Mouse (Mus musculus): Measurements from ENCODE around the gene Olr1. TPM values are rescaled to one million over a fixed set of nuclear protein-coding genes. Genes with fewer than 3 reads are reported as not detected.
A peak's percentile ranks its signal among the peaks of the same experiment; 100 is the strongest.
"Not testable (repeated sequence)": the region's sequence is repeated elsewhere in the genome, so short reads cannot be mapped to it uniquely, and the experiment has no call there.

Olr1 gene
- polyA plus RNA-seq, 1 experiment from 2014 or later = not detected

DNA sequence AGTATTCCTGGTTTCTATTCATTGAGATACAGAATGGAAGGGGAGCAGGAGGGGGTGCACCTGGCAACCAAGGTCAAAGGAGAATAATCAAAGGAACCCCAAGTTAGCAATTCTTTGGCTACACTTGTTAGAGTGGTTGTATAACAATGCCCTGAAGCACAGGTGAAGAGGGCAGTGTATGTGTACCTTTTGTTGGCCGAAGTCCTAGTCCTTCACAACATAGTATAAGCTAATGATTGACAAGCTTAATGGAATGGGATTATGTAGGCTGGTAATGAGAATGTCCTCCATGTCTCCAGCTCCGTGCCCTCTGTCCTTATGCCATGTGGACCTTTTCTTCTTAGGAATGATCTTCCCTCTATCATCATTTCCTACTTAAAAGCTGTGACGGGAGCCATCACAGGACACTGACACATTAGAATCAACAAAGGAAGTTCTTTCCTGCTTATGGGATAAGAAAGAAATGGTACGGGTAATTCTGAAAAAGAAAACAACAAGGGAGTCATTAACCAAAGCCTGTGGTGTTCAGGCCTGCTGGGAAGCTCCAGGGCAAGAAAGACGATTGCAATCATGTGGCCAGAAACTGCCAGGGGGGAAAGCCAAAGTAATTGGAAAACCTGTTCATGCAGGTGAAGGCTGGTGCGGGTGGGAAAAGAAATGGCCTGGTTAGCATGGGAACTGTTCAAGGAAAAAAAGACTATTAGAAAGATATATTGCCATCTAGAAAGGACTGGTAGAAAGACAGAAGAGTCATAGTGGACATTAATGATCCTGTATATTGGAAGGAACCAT is 3.4 kb upstream of the Olr1 start:
- Histone ChIP-seq H3K27ac (no peak overlapping the region), H3K36me3 (ENCODE audit: poor library complexity, severe bottlenecking) (no peaks in the 10 kb centered on the region), H3K27me3 (no peaks in the 10 kb centered on the region), H3K9me3 (replicated peaks) (no peaks in the 10 kb centered on the region), H3K9ac (no peak overlapping the region), H3K4me1 (no peaks in the 10 kb centered on the region), H3K4me2 (no peak overlapping the region), H3K4me3 (no peak overlapping the region)
- ATAC-seq = no peak
- 65% methylated on average over 6 of the region's 6 CpGs for WGBS

GRCm38 (mm10) chr6:129503471-129503870 is 3.5 kb downstream of the Olr1 start:
- Histone ChIP-seq H3K4me1 (no peaks in the 10 kb centered on the region), H3K4me3 (no peak overlapping the region), H3K4me2 (no peak overlapping the region), H3K9me3 (replicated peaks) (no peaks in the 10 kb centered on the region; the same call in 1 of the 2 replicates), H3K27me3 (no peaks in the 10 kb centered on the region), H3K36me3 (ENCODE audit: poor library complexity, severe bottlenecking) (no peaks in the 10 kb centered on the region), H3K27ac (no peak overlapping the region), H3K9ac (no peak overlapping the region)
- WGBS = 78% methylated on average over 2 of the region's 2 CpGs
- ATAC-seq = no peak

- not testable (repeated sequence) for H3K4me3 ChIP-seq; H3K27me3 ChIP-seq; H3K27ac ChIP-seq; ATAC-seq; H3K4me1 ChIP-seq; H3K4me2 ChIP-seq; H3K9me3 ChIP-seq (replicated peaks); H3K9ac ChIP-seq; H3K36me3 ChIP-seq (ENCODE audit: poor library complexity, severe bottlenecking)
- 91% methylated on average over 1 of the region's 1 CpGs for WGBS
These were observed 7.4 kb downstream of the Olr1 start for GRCm38 (mm10) chr6:129499516-129499915.

DNA sequence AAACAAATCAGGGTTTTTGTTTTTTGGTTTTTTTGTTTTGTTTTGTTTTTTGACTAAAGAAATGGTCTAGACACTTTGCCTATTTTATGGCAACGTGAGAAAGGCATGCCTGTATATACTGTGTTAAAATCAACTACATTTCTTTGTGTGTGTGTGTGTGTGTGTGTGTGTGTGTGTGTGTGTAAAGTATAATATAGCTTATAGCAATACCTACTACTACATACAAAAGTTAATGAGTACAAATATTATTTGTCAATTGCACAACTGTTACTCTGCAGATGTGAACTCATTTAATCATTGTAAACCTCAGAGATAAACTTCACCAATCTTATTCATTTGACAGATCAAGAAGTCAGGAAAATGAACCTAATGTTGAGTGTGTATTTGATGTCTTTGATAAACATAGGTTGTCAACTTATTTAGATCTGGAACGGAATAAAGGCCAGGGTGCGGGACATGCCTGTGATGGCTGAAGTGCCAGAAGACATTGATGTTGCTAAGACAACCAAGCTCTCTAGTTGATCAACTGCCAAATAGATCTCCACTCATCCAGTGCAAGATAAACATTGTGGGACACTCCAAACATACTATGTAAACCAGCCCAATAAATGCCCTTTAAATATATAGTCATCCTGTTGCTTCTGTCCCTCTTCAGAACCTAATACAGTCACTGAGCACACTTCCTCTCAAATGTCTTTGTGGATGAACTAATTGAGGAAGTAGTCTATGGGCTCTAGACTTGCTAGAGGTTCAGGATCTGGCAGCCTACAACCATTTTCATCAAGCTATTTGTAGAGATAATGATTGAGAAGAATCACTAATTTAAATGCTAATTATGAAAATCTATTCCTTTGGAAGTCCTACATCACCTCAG is 9.4 kb downstream of the Olr1 start:
- no peaks in the 10 kb centered on the region for H3K36me3 ChIP-seq (ENCODE audit: poor library complexity, severe bottlenecking)
- H3K4me3 ChIP-seq = no peak overlapping the region
- H3K27me3 ChIP-seq = no peaks in the 10 kb centered on the region
- no peak overlapping the region for H3K27ac ChIP-seq
- H3K4me2 ChIP-seq = no peak overlapping the region
- H3K9ac ChIP-seq = no peak overlapping the region
- WGBS = 88% methylated on average over 3 of the region's 3 CpGs
- no peaks in the 10 kb centered on the region for H3K9me3 ChIP-seq (replicated peaks)
- H3K4me1 ChIP-seq = no peaks in the 10 kb centered on the region
- no peak for ATAC-seq

GRCm38 (mm10) chr6:129494924-129495323 is 12.0 kb downstream of the Olr1 start:
- Histone ChIP-seq H3K4me2 (no peak overlapping the region), H3K4me1 (no peaks in the 10 kb centered on the region), H3K9me3 (replicated peaks) (no peaks in the 10 kb centered on the region), H3K36me3 (ENCODE audit: poor library complexity, severe bottlenecking) (no peaks in the 10 kb centered on the region), H3K9ac (no peak overlapping the region), H3K27ac (no peak overlapping the region), H3K4me3 (no peak overlapping the region), H3K27me3 (no peaks in the 10 kb centered on the region)
- no peak for ATAC-seq
- 80% methylated on average over 4 of the region's 4 CpGs for WGBS

- WGBS = 53% methylated on average over 8 of the region's 8 CpGs
- H3K9me3 ChIP-seq (replicated peaks) = no peaks in the 10 kb centered on the region
- no peaks in the 10 kb centered on the region for H3K27me3 ChIP-seq
- no peak overlapping the region for H3K9ac ChIP-seq
- peak overlapping the region; percentile 31; the same call in 1 of the 2 replicates for H3K27ac ChIP-seq
- H3K4me1 ChIP-seq = no peaks in the 10 kb centered on the region
- H3K4me3 ChIP-seq = no peak overlapping the region
- no peaks in the 10 kb centered on the region for H3K36me3 ChIP-seq (ENCODE audit: poor library complexity, severe bottlenecking)
- H3K4me2 ChIP-seq = no peak overlapping the region; the same call in 1 of the 2 replicates
- peak; percentile 93 for ATAC-seq
These were observed 26.6 kb downstream of the Olr1 start for GRCm38 (mm10) chr6:129480089-129480958.

DNA sequence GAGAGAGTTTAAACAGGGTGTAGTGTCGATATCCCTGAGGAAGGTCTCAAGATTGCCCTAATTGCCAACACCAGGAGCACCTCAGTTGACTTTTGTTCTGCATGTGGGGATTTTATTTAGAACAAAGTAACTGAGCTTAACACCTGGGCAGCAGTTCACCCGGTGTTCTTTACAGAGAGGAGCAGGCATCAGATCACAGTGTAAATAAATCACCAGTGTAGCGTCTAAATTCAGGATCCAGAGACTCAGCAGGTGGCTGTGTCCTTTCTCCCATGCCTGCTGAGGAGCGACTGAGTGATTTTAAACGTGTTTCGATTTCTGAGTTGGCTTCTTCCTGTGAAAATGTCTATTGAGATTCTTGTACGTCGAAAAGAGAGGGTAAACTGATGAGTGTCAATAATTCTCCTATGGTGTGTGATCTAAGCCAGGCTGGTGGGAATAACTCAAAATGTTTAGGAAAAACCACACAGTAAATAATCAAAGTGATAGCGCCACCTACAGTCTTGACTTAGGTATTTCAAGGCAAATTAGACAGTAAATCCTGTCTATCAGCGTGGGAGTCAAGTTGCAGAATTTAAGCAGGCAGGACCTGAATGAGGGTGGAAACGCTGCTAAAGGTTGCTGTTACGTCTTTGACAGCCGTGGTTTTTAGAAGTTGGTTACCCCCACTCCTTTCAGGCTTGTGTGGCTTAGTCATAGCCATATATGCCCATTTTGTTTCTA is 30.4 kb downstream of the Olr1 start:
- ATAC-seq = no peak
- Histone ChIP-seq H3K27me3 (no peaks in the 10 kb centered on the region), H3K9me3 (replicated peaks) (no peaks in the 10 kb centered on the region), H3K9ac (no peak overlapping the region), H3K4me2 (no peak overlapping the region), H3K4me3 (no peak overlapping the region), H3K4me1 (no peaks in the 10 kb centered on the region), H3K36me3 (ENCODE audit: poor library complexity, severe bottlenecking) (no peaks in the 10 kb centered on the region), H3K27ac (no peak overlapping the region)
- 32% methylated on average over 13 of the region's 13 CpGs for WGBS

DNA sequence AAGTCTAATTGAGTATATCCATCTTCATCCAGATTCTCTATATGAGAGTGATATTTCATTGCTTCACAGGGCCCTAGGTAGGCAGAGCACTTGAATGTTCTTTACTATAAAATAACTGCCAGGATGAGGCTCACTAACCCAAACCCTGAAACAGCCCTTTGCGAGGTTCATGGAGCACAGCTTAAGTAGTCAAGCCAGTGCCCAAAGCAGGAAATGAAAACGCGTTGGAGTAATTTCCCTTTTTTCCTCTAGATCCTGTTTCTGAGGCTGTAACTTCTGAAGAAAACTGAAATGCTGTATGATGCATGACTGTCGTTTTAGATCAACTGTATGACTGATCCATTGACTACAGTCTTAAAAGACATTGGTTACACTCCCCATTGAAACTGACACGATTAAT is 34.3 kb downstream of the Olr1 start:
- ATAC-seq = no peak
- H3K27ac ChIP-seq = no peak overlapping the region
- H3K9me3 ChIP-seq (replicated peaks) = no peaks in the 10 kb centered on the region
- H3K4me3 ChIP-seq = no peak overlapping the region
- no peaks in the 10 kb centered on the region for H3K4me1 ChIP-seq
- no peak overlapping the region for H3K4me2 ChIP-seq
- WGBS = 87% methylated on average over 5 of the region's 5 CpGs
- no peaks in the 10 kb centered on the region for H3K27me3 ChIP-seq
- H3K36me3 ChIP-seq (ENCODE audit: poor library complexity, severe bottlenecking) = no peaks in the 10 kb centered on the region
- no peak overlapping the region for H3K9ac ChIP-seq

DNA sequence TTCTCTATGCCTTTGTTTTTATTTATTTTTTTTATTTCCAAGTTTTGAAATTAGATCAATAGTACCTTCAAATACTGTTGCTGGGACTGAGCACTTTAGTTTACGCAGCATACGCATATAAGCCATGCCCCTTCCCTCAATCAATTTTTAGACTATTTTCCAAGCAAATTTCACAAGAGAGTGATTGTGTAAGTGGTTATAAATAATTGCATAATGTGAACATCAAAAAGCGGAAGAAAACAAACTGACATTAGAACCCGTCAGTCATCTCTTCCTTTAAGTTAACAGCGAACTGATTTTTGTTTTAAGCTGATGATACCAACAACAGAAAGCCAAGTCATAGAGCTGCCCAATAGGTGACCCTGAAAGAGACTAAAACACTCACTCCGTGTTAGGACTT is 35.6 kb downstream of the Olr1 start:
- Histone ChIP-seq H3K27me3 (no peaks in the 10 kb centered on the region), H3K4me3 (no peak overlapping the region), H3K27ac (no peak overlapping the region), H3K36me3 (ENCODE audit: poor library complexity, severe bottlenecking) (no peaks in the 10 kb centered on the region), H3K4me1 (no peaks in the 10 kb centered on the region), H3K9me3 (replicated peaks) (no peaks in the 10 kb centered on the region), H3K4me2 (no peak overlapping the region), H3K9ac (no peak overlapping the region)
- ATAC-seq = no peak
- WGBS = 93% methylated on average over 6 of the region's 6 CpGs

DNA sequence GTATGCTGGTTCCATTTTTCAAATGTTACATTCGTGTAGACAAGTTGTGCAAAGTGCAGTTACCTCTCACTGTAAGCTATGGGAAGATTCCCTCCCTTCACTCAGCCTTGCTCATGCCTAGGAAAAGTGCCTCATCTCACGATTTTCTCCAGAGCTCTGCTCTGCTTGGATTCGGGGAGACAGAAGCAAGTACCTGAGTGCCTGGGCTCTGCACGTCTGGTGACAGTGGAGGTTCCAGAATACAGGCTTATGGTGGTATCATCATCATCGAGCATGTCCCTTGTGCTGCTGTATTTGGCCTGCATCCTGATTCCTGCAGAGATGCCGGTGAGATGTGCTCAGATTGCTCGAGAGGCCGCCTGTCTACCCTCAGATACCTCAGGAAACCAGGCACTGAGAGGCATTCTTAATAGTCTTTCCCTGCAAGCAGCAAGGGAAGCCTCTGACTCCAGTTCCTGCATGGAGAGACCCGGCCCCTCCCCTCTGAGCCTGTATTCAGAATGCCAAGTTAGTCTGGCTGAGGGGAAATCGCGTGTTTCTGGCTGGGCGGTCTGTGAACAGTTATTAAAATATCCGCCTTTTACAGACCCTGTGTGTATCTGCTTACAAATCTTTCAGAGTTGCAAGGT is 55.4 kb downstream of the Olr1 start, which contains the start of gene Clec1a:
Clec1a (minus strand) TSS at position 590 of the 629 bp plus-strand sequence.
- no peaks in the 10 kb centered on the region for H3K4me1 ChIP-seq
- no peaks in the 10 kb centered on the region for H3K36me3 ChIP-seq (ENCODE audit: poor library complexity, severe bottlenecking)
- no peak within 1 kb of the TSS for H3K27ac ChIP-seq
- H3K9me3 ChIP-seq (replicated peaks) = no peaks in the 10 kb centered on the region
- H3K9ac ChIP-seq = no peak within 1 kb of the TSS
- H3K4me3 ChIP-seq = no peak within 1 kb of the TSS
- no peak for ATAC-seq
- no peaks in the 10 kb centered on the region for H3K27me3 ChIP-seq
- WGBS = 65% methylated on average over 13 of the region's 13 CpGs
- no peak within 1 kb of the TSS for H3K4me2 ChIP-seq

DNA sequence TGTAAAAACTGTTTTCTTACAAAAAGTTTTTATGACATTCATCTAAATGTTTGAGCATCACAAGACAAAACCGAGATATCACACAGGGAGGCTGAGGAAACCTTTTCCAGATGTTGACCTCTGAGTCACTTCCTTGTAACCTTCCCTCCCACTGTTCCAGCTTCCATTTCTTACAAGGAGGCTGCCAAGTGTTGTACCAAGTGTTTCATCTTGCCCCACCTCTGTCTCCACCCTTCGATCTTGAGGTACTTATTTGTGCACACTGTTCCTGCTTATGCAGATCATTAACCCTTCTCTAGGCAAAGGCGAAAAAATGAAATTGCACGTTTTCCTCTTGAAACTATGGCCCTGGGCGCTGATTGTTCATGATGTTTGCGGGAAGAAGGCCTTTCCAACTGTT is 57.2 kb downstream of the Olr1 start:
- no peak for ATAC-seq
- no peak overlapping the region for H3K4me2 ChIP-seq
- WGBS = 81% methylated on average over 6 of the region's 6 CpGs

More for the DNA sequence above, 57.2 kb downstream of the Olr1 start:
- Histone ChIP-seq H3K9me3 (replicated peaks) (no peaks in the 10 kb centered on the region), H3K27me3 (no peaks in the 10 kb centered on the region), H3K9ac (no peak overlapping the region), H3K4me1 (no peaks in the 10 kb centered on the region), H3K27ac (no peak overlapping the region), H3K4me3 (no peak overlapping the region), H3K36me3 (ENCODE audit: poor library complexity, severe bottlenecking) (no peaks in the 10 kb centered on the region)

Measured in forebrain, embryonic 13.5 days (tissue).